Mouse (Mus musculus) left cerebral cortex, adult 2 months (tissue): ENCODE data around the gene Pcgf2. TPM values are rescaled to one million over a fixed set of nuclear protein-coding genes. Genes with fewer than 3 reads are reported as not detected.

Source experiments
- DNase-seq, 2 experiments: peaks; one replicate each; pipeline ENCODE4 v3.0.0; 2021 to 2022; ENCODE audit warnings: low spot score in 2 of 2, mixed read lengths in 1 of 2; ENCODE audit errors: extremely low spot score in 1 of 2
- H3K27ac ChIP-seq: fragments of 200-600 bp; 2 replicates; pipeline ENCODE4 v1.8.1; 2022
- H3K4me3 ChIP-seq: fragments of 200-600 bp; 2 replicates; pipeline ENCODE4 v1.8.1; 2022
- CTCF ChIP-seq: fragments of 200-600 bp; IDR thresholded peaks from 2 replicates; pipeline ENCODE4 v1.8.1; 2022; ENCODE audit warnings: antibody characterized with exemption, mild to moderate bottlenecking, moderate library complexity
- intact Hi-C: fragments of 180-260 bp; cut with DNase I; formaldehyde crosslinking; loops from one replicate; pipeline ENCODE4 v1.15.1; 2025
- long read RNA-seq, 2 experiments: library from polyadenylated mRNA; stranded (forward); transcript quantifications; one replicate each; pipeline ENCODE4 v2.0.0; 2021; ENCODE audit warnings: borderline mapping rate in 2 of 2
- total RNA-seq, 2 experiments: library from RNA; stranded (reverse); gene quantifications; 2 replicates each; pipeline ENCODE4 v1.2.3; 2021

The Pcgf2 gene
- total RNA-seq = 10 to 100 TPM; 36.2 to 39.6 TPM
- long read RNA-seq, experiment 1, partial matches to known transcripts = 5 of 9 reads
- long read RNA-seq, experiment 1, other reads (novel, unspliced or antisense) = 4 of 9 reads
- long read RNA-seq, experiment 2, partial matches to known transcripts = 7 of 10 reads
- long read RNA-seq, experiment 2, other reads (novel, unspliced or antisense) = 3 of 10 reads

DNA sequence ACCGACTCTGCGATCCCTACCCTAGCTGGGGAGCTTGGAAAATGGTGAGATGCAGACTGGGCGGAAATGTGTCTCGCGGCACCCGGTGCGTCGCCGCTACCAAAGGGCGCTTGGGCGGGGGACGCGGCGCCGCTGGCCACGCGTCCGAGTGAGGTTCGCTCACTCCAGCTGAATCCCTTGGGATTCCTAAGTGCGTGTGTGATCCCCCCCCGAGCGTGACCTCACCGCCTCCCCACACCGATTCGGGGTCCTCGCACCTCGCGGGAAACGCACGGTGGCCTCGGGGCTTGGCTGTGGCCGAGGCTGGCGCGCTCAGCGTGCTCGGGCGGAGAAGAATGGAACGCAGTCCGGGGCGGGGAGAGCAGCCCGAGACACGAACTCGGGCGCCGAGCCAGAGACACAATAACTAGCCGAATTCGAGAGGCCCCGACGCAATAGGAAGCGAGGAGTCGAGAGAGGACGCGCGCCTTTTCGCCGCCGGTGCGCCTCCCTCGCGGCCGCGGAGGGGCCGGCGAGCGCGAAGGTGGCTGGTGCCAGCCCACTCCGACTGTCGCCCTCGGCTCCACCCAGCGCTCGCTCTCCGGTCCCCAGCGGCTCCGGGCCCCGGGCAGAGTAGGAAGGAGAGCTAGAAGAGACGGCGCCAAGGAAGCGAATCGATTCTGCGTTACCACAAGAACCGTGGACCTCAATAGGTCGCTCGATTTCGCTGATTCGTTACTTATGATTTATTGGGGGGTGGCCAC is at the start of gene Pcgf2:
TSS of gene Pcgf2 (minus strand) at position 495 of the 743 bp plus-strand sequence.
- H3K27ac ChIP-seq = peak within 1 kb of the TSS; percentile 98
- intact Hi-C loops = loop anchor here (5.0 kb wide), 1 partner anchor 182 kb away; the partner anchor contains the start of gene Fbxo47

DNA sequence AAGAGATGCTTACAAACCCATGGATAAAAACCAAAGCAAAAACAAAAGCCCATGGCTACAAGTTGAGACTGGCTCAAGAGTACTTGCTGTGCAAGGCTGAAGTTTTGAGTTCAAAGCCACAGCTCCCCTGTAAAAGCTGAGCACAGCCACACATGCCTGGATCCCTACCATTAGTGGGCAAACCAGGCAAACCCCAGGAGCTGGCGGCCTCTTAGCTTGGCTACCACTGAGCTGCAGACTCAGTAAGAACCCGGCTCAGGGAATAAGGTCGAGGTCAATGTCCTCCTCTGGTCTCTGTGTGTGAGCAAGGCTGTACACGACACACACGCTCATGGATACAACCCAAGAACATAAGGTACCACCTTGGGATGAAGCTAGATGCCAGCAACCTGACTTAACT is 48.2 kb upstream of the Pcgf2 start:
- no peak for TF ChIP-seq CTCF
- no peak for DNase-seq
- intact Hi-C loops = no loop called here
- Histone ChIP-seq H3K27ac (no peak overlapping the region), H3K4me3 (no peak overlapping the region)

More for the DNA sequence above, at the start of gene Pcgf2:
- peak within 1 kb of the TSS; percentile 78 for H3K4me3 ChIP-seq
- peak; percentile 67 to 72 for DNase-seq
- TF ChIP-seq CTCF = no peak

DNA sequence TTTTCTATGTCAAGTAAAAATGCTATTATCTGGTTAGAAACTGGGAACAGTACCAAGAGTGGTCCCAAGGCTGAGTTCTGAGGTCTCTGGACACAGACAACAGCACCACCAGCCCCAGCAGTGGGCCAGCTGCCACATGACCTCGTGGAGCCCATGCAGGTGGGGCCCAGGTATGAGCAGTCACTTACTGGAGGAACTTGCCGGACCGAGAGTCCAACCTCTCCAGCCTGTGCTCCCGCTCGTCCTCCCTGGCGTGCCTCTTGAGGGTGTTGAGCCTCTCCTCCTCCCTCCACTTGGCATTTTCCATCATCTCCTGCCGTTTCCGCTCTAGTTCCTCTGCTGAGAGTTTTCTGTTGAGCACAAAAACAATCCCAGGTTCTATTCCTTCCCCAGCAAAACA is 47.5 kb upstream of the Pcgf2 start:
- H3K27ac ChIP-seq = no peak overlapping the region
- intact Hi-C loops = no loop called here
- TF ChIP-seq CTCF = no peak

DNA sequence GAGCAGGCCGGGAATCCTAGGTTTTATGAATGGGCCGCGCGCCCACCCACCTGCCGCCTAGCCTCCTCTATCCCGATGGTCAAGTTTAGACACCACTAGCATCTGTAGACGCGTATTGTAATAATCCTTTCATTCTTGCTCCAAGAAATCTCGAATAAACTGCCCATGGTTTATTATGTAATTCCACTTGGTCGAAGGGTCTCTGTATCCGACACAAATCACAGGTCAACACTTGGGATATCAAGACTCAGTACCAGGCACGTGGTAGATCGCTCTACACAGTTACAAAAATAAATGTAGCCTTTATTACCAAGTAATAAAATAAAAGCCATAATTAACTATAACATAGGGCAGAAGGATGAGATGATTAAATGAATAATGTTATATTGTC is 45.0 kb upstream of the Pcgf2 start:
- peak overlapping the region; percentile 99 for H3K27ac ChIP-seq
- TF ChIP-seq CTCF = no peak
- intact Hi-C loops = loop anchor here (2.0 kb wide), 2 partner anchors 31 to 43 kb away; partner anchors contain the start of gene Psmb3
- DNase-seq = no peak
- H3K4me3 ChIP-seq = peak overlapping the region; percentile 97

More for the DNA sequence above, 47.5 kb upstream of the Pcgf2 start:
- no peak overlapping the region for H3K4me3 ChIP-seq
- no peak for DNase-seq

DNA sequence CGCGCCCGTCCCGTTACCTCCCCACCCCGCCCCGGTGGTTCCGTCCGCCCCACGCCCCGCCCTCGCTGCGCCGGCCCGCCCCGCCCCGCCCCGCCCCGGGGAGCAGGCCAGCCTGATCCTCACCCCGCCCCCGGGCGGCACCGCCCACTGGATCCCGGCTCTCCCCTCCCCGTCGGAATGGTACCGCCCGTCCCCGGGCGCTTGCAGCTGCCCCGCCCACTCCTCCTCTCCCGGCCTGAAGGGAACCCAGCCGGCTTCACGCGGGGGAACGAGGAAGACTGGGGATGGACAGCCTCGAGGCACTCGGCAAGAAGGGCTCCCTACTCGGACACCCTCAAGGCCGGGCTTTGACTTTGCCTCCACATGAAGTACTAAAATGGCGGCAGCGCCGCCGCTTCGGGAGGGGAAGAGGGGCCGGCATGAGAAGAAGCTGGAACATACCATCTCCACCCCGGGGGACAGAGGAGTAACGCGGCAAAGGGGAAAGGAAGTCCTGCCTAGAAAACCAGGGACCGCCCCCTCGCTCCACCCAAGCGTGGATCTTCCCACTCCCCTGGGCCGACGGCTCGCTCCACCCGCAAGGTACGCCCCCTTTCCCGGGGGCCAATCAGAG is 44.5 kb upstream of the Pcgf2 start:
- H3K4me3 ChIP-seq = peak overlapping the region; percentile 97
- intact Hi-C loops = loop anchor here (2.0 to 5.0 kb wide), 3 partner anchors 30 to 113 kb away; partner anchors contain the start of gene Psmb3
- H3K27ac ChIP-seq = peak overlapping the region; percentile 99
- TF ChIP-seq CTCF = no peak
- peak; percentile 98 for DNase-seq

DNA sequence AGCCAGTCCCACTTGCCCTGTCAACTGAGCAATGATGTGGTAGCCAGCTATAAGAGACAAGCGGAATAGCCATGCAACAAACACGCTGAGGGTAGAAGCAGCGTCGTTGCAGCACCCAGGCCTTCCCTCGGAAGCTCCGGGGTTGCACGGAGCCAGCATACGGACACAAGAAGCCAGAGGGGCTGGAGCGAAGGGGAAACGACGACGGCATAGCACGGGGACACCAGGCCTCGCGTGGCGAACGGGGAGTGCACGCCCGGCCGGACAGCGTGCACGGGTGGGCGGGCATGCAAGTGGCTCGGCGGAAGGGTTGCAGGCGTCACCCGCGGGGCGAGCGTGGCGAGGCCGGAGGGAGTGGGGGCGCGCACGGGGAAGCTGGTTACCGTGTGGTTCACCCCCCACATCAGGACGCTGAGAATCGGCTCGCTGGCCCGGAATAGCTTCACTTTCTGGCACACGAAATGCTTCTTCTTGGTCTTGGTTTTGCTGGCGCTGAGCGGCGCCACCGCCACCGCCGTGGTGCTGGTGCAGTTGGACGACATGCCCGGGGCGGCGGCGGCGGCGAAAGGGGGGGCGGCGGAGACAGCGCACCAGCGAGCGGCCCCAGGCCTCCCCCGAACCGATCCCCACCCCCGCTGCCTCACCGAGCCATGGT is 43.9 kb upstream of the Pcgf2 start, which contains the start of gene Pip4k2b:
TSS of gene Pip4k2b (minus strand) at position 642 of the 655 bp plus-strand sequence.
- Histone ChIP-seq H3K4me3 (peak within 1 kb of the TSS; percentile 97), H3K27ac (peak within 1 kb of the TSS; percentile 99)
- intact Hi-C loops = loop anchor here (2.0 to 5.0 kb wide), 3 partner anchors 29 to 112 kb away; partner anchors contain the start of gene Psmb3
- TF ChIP-seq CTCF = no peak
- no peak for DNase-seq

DNA sequence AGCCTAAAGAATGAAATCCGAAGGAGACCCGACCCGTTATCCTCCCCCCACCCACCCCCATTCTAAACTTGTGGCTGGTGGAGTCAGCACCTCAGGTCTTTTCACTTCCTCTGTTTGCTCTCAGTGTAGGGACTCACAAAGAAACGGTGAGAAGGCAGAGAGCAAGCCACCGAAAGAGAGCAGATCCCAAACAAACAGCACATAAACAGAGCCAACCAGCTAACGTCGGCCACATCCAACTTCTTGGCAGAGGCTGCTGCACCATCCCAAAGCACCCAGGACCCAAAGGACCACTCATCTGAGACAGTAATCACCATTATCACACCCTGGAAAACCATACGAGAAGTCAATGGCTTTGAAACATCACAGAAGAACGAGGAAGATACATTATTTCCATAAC is 43.1 kb upstream of the Pcgf2 start:
- TF ChIP-seq CTCF = no peak
- intact Hi-C loops = loop anchor here (5.0 kb wide), 1 partner anchor 111 kb away; no protein-coding TSS in a partner anchor
- DNase-seq = no peak
- H3K4me3 ChIP-seq = peak overlapping the region; percentile 97
- peak overlapping the region; percentile 87 for H3K27ac ChIP-seq

DNA sequence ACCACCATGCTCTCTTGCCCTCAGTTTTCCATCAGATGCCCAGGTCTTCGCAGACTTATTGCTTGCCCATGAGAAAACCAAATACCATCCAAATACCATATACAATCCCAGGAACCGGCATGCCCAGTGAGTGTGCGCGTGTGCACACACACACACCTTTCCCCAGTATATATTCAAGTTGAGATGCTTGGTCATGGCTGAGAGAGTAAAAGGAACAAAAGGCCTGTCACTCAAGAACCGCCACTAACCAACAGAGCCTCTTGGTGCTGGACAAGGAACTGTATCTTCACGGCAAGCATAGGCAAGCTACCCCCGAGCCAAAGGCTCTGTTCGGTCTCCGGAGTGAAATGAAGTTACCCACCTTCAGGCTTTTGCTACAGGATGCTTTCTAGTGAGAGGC is 42.3 kb upstream of the Pcgf2 start:
- no peak for TF ChIP-seq CTCF
- H3K27ac ChIP-seq = no peak overlapping the region
- intact Hi-C loops = loop anchor here (5.0 kb wide), 1 partner anchor 110 kb away; no protein-coding TSS in a partner anchor
- no peak for DNase-seq
- peak overlapping the region; percentile 97 for H3K4me3 ChIP-seq

DNA sequence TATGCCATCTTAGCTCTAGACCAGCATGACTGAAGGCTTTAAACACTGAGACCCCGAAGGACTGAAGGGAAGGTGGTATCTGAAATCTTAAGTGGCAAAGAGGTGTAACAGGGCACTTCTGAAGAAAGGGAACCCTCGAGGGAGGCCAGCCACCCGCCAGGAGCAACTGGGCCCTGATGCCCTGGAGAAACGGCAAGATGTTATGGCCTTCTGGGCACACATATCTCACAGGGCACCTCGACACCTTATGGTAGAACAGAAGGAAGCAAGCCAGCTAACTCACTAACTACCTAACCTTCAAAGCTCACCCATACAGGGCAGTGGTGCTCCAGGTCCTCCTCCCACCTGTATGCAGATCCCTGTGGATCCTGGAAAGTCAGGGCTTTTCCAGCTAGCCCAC is 41.9 kb upstream of the Pcgf2 start:
- no peak overlapping the region for H3K27ac ChIP-seq
- intact Hi-C loops = loop anchor here (5.0 kb wide), 1 partner anchor 110 kb away; no protein-coding TSS in a partner anchor
- no peak for DNase-seq
- no peak for TF ChIP-seq CTCF
- peak overlapping the region; percentile 97; the same call in 1 of the 2 replicates for H3K4me3 ChIP-seq

DNA sequence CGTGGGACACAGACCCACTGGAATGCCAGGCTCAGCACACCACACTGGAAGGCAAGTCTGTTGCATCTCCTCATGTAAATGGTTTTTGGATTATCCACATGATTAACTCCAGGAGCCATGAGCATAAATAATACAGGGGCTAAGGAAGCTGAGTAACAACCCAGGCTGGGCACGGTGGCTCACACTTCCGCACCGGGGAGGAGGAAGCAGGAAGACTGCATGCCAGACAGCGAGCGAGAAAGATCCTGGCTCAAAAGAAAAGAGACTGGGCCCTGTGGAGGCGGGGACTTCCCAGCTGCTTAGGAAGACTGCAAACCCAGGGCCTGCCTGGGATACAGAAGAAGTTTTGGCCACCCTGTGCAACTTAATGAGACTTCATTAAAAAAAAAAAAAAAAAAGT is 39.9 kb upstream of the Pcgf2 start:
- no peak overlapping the region for H3K4me3 ChIP-seq
- H3K27ac ChIP-seq = no peak overlapping the region
- intact Hi-C loops = loop anchor here (5.0 kb wide), 1 partner anchor 108 kb away; no protein-coding TSS in a partner anchor
- DNase-seq = no peak
- TF ChIP-seq CTCF = no peak

DNA sequence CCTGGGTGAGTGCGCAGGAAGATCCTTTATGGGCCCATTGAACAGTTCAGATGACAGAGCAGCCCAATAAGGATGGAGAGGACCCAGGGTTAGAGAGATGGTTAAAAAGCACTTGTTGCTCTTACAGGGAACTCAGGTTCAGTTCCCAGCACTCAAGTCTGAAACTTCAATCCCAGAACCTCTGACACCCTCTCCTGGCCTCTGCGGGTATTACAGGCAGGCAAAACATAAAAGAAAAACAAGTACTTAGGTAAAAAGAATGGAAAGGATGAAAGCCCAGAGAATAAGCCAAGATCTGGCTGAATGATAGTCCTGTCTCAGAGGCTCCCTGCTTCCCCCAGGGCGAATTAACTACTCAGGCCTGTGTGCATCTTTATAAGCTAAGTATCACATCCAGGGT is 38.9 kb upstream of the Pcgf2 start:
- intact Hi-C loops = no loop called here

More for the DNA sequence above, 38.9 kb upstream of the Pcgf2 start:
- Histone ChIP-seq H3K27ac (no peak overlapping the region), H3K4me3 (no peak overlapping the region)
- no peak for DNase-seq
- TF ChIP-seq CTCF = no peak; the same call in 1 of the 2 replicates
